Mouse (Mus musculus) embryonic fibroblast, embryonic 13.5 days (primary cell): ENCODE results near the gene Pdap1.

Source experiments
- CTCF ChIP-seq: IDR thresholded peaks from 2 replicates; pipeline ENCODE4 v1.5.1; 2011; ENCODE audit warnings: mild to moderate bottlenecking, control low read depth, low read length, moderate library complexity, borderline replicate concordance; ENCODE audit not compliant: insufficient read depth
- POLR2A ChIP-seq: IDR thresholded peaks from 2 replicates; pipeline ENCODE4 v1.6.1; 2011; ENCODE audit warnings: low read depth, mild to moderate bottlenecking, control low read depth, low read length, moderate library complexity

GRCm38 (mm10) chr5:145088186-145088585 lies 51.9 kb downstream of the Pdap1 start:
- no peak for TF ChIP-seq POLR2A
- TF ChIP-seq CTCF, result no peak
